Mouse (Mus musculus): Measurements from ENCODE around the gene Fam118a. TPM values are rescaled to one million over a fixed set of nuclear protein-coding genes. Genes with fewer than 3 reads are reported as not detected.
A peak's percentile ranks its signal among the peaks of the same experiment; 100 is the strongest.
"Not testable (repeated sequence)": the region's sequence is repeated elsewhere in the genome, so short reads cannot be mapped to it uniquely, and the experiment has no call there.

Gene Fam118a
- 27.8 and 29.5 TPM in 2 replicates for polyA plus RNA-seq (2014; fragmentation: Nextera tagmentation; extraction: Ambion mirVana)

GRCm38 (mm10) chr15:85028648-85029047 lies at the start of gene Fam118a:
Gene Fam118a, plus strand, starts transcription at chr15:85028948.
- ATAC-seq (ENCODE audit: low FRiP score); DNase-seq (ENCODE audit: low spot score); H3K9ac ChIP-seq (ENCODE audit: low read depth, low read length); H3K36me3 ChIP-seq (ENCODE audit: control insufficient read depth, insufficient read depth, low read length); H3K4me2 ChIP-seq (replicated peaks; ENCODE audit: low read depth, low read length); H3K27me3 ChIP-seq (ENCODE audit: control insufficient read depth, insufficient read depth, low read length); H3K9me3 ChIP-seq (ENCODE audit: control insufficient read depth, low read length); H3K4me3 ChIP-seq (ENCODE audit: low read depth, low read length); H3K4me1 ChIP-seq (replicated peaks; ENCODE audit: control insufficient read depth, insufficient read depth, low read length); H3K27ac ChIP-seq (ENCODE audit: low read depth, low read length): not testable (repeated sequence)
- WGBS, result 52% methylated on average over 1 of the region's 1 CpGs

- Histone ChIP-seq H3K4me1 (replicated peaks; ENCODE audit: control insufficient read depth, insufficient read depth, low read length) (no peaks in the 10 kb centered on the region; the same call in 1 of the 2 replicates), H3K27me3 (ENCODE audit: control insufficient read depth, insufficient read depth, low read length) (no peaks in the 10 kb centered on the region), H3K36me3 (ENCODE audit: control insufficient read depth, insufficient read depth, low read length) (no peaks in the 10 kb centered on the region), H3K27ac (ENCODE audit: low read depth, low read length) (no peak overlapping the region), H3K4me3 (ENCODE audit: low read depth, low read length) (no peak overlapping the region), H3K9me3 (ENCODE audit: control insufficient read depth, low read length) (no peaks in the 10 kb centered on the region), H3K4me2 (replicated peaks; ENCODE audit: low read depth, low read length) (no peak overlapping the region), H3K9ac (ENCODE audit: low read depth, low read length) (no peak overlapping the region)
- DNase-seq (ENCODE audit: low spot score) (no peak), ATAC-seq (ENCODE audit: low FRiP score) (no peak)
- 91% methylated on average over 9 of the region's 9 CpGs for WGBS
These were observed 47.0 kb upstream of the Fam118a start for GRCm38 (mm10) chr15:84981609-84982313.

DNA sequence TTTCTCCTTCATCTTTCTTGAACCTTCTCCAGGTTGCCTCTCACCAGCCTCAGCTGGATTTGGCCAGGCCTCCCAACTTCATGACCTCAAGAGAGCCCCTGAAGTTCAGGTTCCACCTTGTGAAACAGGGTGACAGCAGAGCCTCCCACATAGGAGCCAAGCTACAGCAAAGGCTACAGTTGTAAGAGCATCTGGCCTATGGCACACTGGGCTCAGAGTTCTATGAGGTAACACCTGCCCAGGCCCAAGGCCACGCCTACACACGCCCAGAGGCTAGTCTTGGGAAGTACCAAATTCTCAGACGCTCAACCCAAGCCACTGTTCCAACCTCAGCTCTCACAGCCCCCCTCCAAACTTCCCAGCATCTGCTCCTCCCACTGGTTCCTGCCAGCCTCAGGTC lies 45.9 kb upstream of the Fam118a start:
- no peak overlapping the region for H3K4me2 ChIP-seq (replicated peaks; ENCODE audit: low read depth, low read length)
- H3K27ac ChIP-seq (ENCODE audit: low read depth, low read length), result no peak overlapping the region
- H3K4me3 ChIP-seq (ENCODE audit: low read depth, low read length), result no peak overlapping the region
- H3K27me3 ChIP-seq (ENCODE audit: control insufficient read depth, insufficient read depth, low read length), result no peaks in the 10 kb centered on the region
- H3K36me3 ChIP-seq (ENCODE audit: control insufficient read depth, insufficient read depth, low read length), result no peaks in the 10 kb centered on the region
- ATAC-seq (ENCODE audit: low FRiP score) (no peak), DNase-seq (ENCODE audit: low spot score) (no peak)
- no peaks in the 10 kb centered on the region for H3K9me3 ChIP-seq (ENCODE audit: control insufficient read depth, low read length)
- H3K4me1 ChIP-seq (replicated peaks; ENCODE audit: control insufficient read depth, insufficient read depth, low read length), result no peaks in the 10 kb centered on the region; the same call in 1 of the 2 replicates
- 86% methylated on average over 3 of the region's 3 CpGs for WGBS
- no peak overlapping the region for H3K9ac ChIP-seq (ENCODE audit: low read depth, low read length)

DNA sequence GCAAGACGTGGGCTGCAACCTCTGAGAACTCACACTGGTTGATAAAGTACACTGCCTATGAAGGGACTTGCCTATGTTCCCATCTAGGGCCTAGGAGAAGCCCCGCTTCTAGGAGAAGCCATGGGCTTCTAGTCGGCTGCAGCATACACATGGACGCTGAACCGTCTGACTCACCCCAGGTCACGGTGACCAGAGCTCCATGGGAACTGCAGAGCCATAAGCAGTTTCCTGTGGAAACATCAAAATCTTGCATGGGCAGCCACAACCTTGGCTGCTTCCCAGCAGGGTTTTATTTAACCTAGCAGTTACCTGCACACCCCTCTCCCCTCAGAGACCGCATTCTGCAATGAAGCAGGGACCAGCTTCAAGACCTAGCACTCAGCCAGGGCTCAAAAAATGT lies 45.0 kb upstream of the Fam118a start:
- no peaks in the 10 kb centered on the region; the same call in 1 of the 2 replicates for H3K4me1 ChIP-seq (replicated peaks; ENCODE audit: control insufficient read depth, insufficient read depth, low read length)
- no peak for ATAC-seq (ENCODE audit: low FRiP score)

GRCm38 (mm10) chr15:84985516-84986160 lies 43.1 kb upstream of the Fam118a start:
- no peak overlapping the region for H3K4me2 ChIP-seq (replicated peaks; ENCODE audit: low read depth, low read length)

More for the DNA sequence above, 45.0 kb upstream of the Fam118a start:
- no peak overlapping the region for H3K4me3 ChIP-seq (ENCODE audit: low read depth, low read length)
- 87% methylated on average over 7 of the region's 7 CpGs for WGBS
- H3K27me3 ChIP-seq (ENCODE audit: control insufficient read depth, insufficient read depth, low read length), result no peaks in the 10 kb centered on the region
- H3K27ac ChIP-seq (ENCODE audit: low read depth, low read length), result no peak overlapping the region
- no peaks in the 10 kb centered on the region for H3K36me3 ChIP-seq (ENCODE audit: control insufficient read depth, insufficient read depth, low read length)
- no peak overlapping the region for H3K4me2 ChIP-seq (replicated peaks; ENCODE audit: low read depth, low read length)
- no peaks in the 10 kb centered on the region for H3K9me3 ChIP-seq (ENCODE audit: control insufficient read depth, low read length)
- H3K9ac ChIP-seq (ENCODE audit: low read depth, low read length), result no peak overlapping the region
- DNase-seq (ENCODE audit: low spot score), result no peak

DNA sequence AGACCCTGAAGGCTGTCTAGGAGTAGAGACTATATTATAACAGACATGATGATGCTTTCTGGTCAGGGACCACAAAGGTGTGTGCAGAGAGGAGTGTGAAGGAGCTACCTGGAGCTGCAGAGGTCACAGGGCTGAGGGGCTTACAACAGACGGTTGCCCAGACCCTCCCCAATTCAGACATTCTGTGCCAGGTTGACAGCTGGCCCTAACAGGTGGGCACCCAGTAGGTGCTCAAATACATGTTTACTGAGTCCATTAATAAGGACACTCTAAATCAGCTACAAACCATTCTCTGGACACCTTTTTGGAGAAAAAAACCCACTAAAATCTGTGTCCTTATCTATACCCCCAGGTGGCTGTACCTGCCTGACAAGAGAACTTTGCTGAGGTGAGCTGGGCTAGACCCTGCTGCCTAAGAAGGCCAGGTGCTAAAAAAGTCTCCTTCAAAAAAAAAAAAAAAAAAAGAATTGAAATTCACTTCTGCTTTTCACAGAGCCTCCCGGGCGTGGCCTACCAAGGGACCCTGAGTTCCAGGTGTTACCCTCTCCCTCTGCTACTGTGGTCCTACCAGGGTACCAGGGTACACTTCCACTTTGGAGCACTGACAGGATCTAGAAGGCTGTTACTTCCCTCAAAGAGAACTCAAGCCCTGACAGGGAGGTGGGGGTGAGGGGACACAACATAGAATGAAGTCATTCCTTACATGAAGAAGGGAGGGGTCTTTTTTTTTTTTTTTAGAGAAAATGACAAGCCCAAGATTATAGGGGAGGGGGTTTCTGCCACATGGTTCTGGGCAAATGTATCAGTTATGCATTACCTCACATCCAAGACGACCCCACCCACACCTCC lies 42.4 kb upstream of the Fam118a start:
- Histone ChIP-seq H3K27ac (ENCODE audit: low read depth, low read length) (no peak overlapping the region), H3K9me3 (ENCODE audit: control insufficient read depth, low read length) (no peaks in the 10 kb centered on the region), H3K27me3 (ENCODE audit: control insufficient read depth, insufficient read depth, low read length) (no peaks in the 10 kb centered on the region), H3K36me3 (ENCODE audit: control insufficient read depth, insufficient read depth, low read length) (no peaks in the 10 kb centered on the region), H3K9ac (ENCODE audit: low read depth, low read length) (peak overlapping the region; percentile 94; the same call in 1 of the 2 replicates), H3K4me1 (replicated peaks; ENCODE audit: control insufficient read depth, insufficient read depth, low read length) (no peaks in the 10 kb centered on the region; the same call in 1 of the 2 replicates), H3K4me2 (replicated peaks; ENCODE audit: low read depth, low read length) (peak overlapping the region; percentile 76), H3K4me3 (ENCODE audit: low read depth, low read length) (peak overlapping the region; percentile 82)
- DNase-seq (ENCODE audit: low spot score) (no peak), ATAC-seq (ENCODE audit: low FRiP score) (no peak)
- WGBS, result 70% methylated on average over 4 of the region's 4 CpGs

More at GRCm38 (mm10) chr15:84985516-84986160, 43.1 kb upstream of the Fam118a start:
- DNase-seq (ENCODE audit: low spot score) (no peak), ATAC-seq (ENCODE audit: low FRiP score) (no peak)
- H3K9ac ChIP-seq (ENCODE audit: low read depth, low read length), result no peak overlapping the region
- H3K27ac ChIP-seq (ENCODE audit: low read depth, low read length), result no peak overlapping the region
- no peaks in the 10 kb centered on the region for H3K36me3 ChIP-seq (ENCODE audit: control insufficient read depth, insufficient read depth, low read length)
- no peak overlapping the region for H3K4me3 ChIP-seq (ENCODE audit: low read depth, low read length)
- WGBS, result 88% methylated on average over 12 of the region's 12 CpGs
- no peaks in the 10 kb centered on the region for H3K9me3 ChIP-seq (ENCODE audit: control insufficient read depth, low read length)
- no peaks in the 10 kb centered on the region; the same call in 1 of the 2 replicates for H3K4me1 ChIP-seq (replicated peaks; ENCODE audit: control insufficient read depth, insufficient read depth, low read length)
- H3K27me3 ChIP-seq (ENCODE audit: control insufficient read depth, insufficient read depth, low read length), result no peaks in the 10 kb centered on the region

DNA sequence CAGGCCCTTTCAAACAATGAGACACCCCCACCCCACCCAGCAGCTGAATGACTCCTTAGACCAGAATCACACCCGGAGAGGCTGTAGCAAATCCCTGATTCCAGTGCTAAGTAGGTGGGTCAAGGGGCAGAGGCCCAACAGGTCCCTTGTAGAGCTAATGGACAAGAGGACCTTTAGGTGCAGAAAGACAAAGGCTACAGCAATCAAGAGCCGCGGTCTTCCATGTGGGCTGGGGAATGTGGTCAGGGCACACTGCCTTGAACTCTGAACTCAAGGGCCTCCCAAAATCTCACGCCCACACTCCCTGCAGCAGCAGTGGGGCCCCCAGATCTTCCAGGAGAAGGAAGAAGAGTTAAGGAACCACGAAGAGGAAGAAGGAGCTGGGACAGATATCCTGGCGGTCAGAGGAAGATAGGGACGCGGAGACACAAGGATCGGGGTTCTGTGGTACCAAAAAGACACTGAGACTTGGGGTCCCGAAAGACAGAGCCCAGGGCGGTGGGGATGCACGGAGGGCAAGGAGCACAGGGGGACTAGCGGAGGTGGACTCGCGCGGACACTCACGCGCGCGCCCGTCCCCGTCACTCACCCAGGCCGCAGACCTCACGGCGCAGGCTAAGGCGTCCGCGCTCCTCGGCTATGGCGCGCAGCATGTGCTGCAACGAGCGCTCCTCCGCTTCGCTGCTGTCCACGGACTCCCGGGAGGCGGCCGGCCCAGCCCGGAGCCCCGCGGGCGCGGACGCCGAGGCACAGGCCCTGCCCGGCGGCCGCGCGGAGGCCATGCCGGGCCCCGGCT lies 41.5 kb upstream of the Fam118a start:
- H3K4me3 ChIP-seq (ENCODE audit: low read depth, low read length), result peak overlapping the region; percentile 82
- peak overlapping the region; percentile 94 for H3K9ac ChIP-seq (ENCODE audit: low read depth, low read length)
- H3K4me1 ChIP-seq (replicated peaks; ENCODE audit: control insufficient read depth, insufficient read depth, low read length), result no peaks in the 10 kb centered on the region; the same call in 1 of the 2 replicates
- whole genome bisulfite sequencing, result under 1% methylated on average over 44 of the region's 53 CpGs
- no peaks in the 10 kb centered on the region for H3K36me3 ChIP-seq (ENCODE audit: control insufficient read depth, insufficient read depth, low read length)
- peak overlapping the region; percentile 62 for H3K27ac ChIP-seq (ENCODE audit: low read depth, low read length)
- ATAC-seq (ENCODE audit: low FRiP score) (peak; percentile 63), DNase-seq (ENCODE audit: low spot score) (peak; percentile 69)
- H3K9me3 ChIP-seq (ENCODE audit: control insufficient read depth, low read length), result no peaks in the 10 kb centered on the region
- no peaks in the 10 kb centered on the region for H3K27me3 ChIP-seq (ENCODE audit: control insufficient read depth, insufficient read depth, low read length)
- H3K4me2 ChIP-seq (replicated peaks; ENCODE audit: low read depth, low read length), result peak overlapping the region; percentile 76

Measured in hindbrain, embryonic 11.5 days (tissue).